Mouse (Mus musculus) heart, adult 18-20 months (tissue): ENCODE results near the gene Sned1. TPM values are rescaled to one million over a fixed set of nuclear protein-coding genes. Genes with fewer than 3 reads are reported as not detected.
"Not testable (repeated sequence)": the region's sequence is repeated elsewhere in the genome, so short reads cannot be mapped to it uniquely, and the experiment has no call there.

Experiments used
- DNase-seq, 2 experiments: peaks; one replicate each; pipeline ENCODE4 v3.0.0; 2021 to 2022; ENCODE audit warnings: mixed read lengths in 1 of 2
- long read RNA-seq, 2 experiments: library from polyadenylated mRNA; stranded (forward); transcript quantifications; one replicate each; pipeline ENCODE4 v2.0.0; 2021
- total RNA-seq, 2 experiments: library from RNA; stranded (reverse); gene quantifications; 2 replicates each; pipeline ENCODE4 v1.2.3; 2021

Sned1 gene
- total RNA-seq, result 1 to 10 TPM; 4.2 to 7.5 TPM
- long read RNA-seq, experiment 1, full-length matches to known transcripts, result 1 of 1 reads
- long read RNA-seq, experiment 1, partial matches to known transcripts, result 0 of 1 reads
- long read RNA-seq, experiment 1, other reads (novel, unspliced or antisense), result 0 of 1 reads
- long read RNA-seq, experiment 2, result 0 reads

DNA sequence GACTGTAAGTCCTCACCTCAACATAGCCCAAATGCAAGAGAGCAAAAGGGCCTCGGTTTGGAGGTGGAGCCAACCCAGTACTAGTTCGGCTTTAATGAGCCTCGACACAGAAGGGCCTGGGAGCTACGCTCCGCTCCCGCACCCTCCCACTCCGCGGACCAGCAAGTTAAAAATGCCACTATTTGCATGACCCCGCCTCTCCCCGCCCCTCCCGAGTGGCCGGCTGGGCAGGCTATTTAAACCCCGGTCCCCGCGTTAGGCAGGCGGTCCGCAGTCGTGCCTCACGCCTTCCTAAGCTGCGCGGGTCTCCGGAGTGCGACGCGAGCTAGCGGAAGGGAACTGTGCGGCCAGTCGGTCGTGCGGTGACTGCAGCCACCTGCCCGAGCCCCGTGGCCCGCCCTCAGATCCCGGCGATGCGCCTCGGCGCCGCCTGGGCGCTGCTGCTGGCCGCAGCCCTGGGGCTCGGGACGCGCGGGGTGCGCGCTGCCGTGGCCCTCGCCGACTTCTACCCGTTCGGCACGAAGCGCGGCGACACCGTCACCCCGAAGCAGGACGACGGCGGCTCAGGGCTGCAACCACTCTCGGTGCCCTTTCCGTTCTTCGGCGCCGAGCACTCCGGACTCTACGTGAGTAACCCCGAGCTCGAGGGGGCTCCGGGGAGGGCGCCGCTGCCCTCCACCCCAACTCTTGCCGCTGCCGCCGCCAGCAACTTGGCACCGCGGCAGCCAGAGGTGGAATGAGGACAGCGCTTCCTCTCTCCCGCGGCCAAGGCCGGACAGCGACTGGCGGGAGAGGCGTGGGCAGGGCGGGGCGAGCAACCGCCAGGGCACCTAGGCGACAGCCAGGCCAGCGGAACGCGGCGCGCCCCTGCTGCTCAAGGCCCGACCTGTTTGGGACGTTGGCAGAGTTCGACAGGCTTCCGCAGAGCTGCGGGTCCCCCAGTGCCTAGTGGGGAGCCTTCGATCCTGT, at the start of gene Sned1:
Sned1 (plus strand) TSS at position 266 of the 969 bp plus-strand sequence.
- DNase-seq, result peak; percentile 95 to 96

- no peak for DNase-seq
These were observed 44.8 kb upstream of the Sned1 start for GRCm38 (mm10) chr1:93190726-93191305.

GRCm38 (mm10) chr1:93194961-93195360, 40.7 kb upstream of the Sned1 start:
- no peak for DNase-seq

- not testable (repeated sequence) for DNase-seq
These were observed 38.2 kb upstream of the Sned1 start for GRCm38 (mm10) chr1:93197454-93197853.

DNA sequence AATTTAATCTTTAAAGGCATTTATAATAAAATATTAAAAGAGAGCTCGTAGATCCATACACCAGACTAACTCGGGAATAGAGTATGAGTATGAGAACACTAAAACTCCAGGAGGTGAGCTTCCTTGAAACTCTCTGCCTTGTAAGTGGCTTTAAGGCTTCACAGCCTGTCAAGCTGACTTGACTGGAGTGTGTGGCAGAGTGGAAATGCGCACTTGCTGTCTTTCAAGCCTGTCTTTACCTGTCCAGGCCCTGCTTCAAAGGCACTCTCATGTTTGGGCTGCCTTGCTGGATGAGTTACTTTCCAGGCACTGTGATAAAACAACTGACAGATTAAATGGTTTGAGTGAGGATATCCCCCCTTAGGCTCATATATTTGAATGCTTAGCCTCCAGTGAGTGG, 37.7 kb upstream of the Sned1 start:
- DNase-seq, result no peak

- no peak for DNase-seq
These were observed 29.2 kb upstream of the Sned1 start for GRCm38 (mm10) chr1:93206277-93206970.

GRCm38 (mm10) chr1:93207536-93208064, 28.0 kb upstream of the Sned1 start:
- peak in 1 of 2 experiments; percentile 26 for DNase-seq

DNA sequence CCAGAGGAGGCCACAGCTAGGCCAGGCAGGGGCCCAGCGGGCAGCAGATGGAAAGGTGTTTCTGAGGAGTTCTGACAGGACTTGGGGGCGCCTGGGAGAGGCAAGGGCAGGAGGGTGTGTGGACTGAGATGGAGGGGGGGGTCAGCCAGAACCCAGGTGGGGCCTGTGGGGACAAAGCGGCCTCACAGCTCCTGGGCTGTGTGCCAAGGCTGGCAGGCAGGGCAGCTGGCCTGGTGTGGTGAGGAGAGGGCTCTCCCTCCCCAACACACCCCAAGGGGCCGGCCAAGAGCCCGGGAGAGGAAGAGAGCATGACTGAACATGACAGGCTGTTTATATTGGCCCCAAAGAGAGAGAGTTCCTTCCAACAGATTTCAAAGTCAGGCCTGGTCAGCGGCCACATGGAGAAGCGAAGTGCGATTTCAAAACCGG, 25.4 kb upstream of the Sned1 start:
- peak; percentile 83 to 91 for DNase-seq

GRCm38 (mm10) chr1:93211019-93211418, 24.6 kb upstream of the Sned1 start:
- no peak for DNase-seq

DNA sequence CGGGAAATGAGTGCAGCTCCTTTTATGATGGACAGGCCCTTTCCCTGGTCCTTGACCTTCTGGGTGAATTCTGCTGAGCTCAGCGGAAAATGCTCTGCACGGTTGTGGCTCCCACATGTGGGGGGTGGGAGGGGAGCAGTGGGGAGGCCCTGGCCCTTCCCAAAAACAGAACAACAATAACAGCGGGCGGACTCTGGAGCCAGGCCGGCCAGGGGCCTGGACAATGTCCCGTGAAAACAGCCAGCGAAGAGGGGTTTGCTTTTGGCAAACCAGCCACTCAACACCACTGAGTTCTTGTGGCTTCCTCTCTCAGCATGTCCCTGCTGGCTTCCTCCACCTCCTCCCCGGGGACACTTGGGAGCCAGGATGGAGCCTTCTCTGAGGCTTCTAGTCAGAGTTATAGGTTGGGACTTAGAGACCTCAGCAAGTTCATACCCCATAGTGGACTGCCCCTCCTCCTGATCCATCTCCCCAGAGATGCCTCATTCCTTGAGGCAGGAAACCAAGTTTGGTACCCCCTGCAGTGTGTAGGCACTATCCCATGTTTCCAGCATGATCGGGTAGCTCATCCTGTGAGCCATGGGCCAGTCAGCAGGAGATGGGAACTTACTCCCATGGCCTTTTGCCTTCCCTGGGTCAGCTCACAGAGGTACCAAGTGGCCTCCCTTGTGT, 24.0 kb upstream of the Sned1 start:
- peak; percentile 65 to 72 for DNase-seq

DNA sequence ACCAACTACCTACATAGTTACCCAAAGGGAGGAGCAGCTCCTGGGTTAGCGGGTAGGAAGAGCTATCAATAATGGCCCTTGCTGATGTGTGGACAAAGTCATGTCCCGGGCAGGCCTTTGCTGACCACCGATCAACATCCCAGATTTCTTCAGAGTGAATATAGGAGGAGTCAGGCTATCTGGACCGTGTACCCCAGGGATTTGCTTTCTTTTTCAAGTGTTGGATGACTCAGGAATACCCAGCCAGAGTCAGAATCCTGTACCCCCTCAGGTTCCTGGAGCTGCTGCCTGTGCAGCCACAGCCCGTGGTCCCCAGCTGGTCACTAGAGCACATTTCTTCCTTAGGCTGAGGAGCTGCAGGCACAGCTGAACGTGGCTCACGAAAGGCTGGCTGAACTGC, 23.2 kb upstream of the Sned1 start:
- DNase-seq, result no peak

DNA sequence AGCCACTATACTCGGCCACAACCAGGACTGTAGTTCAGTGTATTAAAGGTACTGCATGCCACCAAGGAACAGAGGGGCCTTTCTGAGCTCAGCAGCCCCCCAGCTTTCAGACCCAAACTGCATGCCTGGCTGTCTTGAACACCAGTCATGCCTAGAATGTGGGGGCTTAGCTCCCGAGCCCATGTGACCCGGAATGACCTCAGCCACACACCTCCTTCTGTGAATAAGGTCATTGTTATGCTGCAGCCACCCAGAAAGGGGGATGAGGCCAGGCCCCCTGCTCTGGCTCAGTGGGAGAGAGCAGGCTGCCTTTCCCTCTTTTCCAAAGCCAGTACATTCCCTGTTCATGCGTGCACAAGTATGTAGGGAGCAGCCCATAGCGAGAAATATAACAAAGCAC, 21.0 kb upstream of the Sned1 start:
- no peak for DNase-seq

DNA sequence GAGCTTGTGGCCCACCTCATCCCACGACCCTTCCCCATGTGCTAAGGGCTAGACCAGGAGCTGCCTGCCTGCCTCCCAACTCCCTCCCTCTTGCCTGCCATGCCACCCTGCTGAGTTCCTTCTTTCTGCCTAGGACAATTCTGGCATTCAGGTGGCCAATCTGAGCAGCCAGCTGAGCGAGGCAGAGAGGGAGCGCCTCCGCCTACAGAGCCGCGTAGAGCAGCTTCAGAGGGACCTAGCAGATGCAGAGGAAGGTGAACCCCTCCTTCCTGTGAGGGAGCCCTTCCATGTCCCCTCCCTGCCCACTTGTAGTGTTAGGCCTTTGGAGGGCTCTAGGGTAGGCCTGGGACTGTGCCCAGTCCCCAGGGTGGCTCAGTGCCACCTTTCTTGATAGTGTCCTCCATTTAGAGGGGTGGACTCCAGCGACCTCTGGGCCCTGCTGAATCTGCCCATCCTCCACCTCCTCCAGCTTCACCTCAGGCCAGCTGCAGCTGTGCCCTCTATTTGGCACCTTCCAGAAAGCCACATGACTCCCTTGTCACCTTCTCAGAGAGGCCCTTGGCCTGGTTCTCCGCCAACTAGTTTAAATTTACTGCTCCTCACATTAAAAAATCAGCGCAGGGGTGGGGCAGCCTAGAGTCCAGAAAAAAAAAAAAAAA, 18.7 kb upstream of the Sned1 start:
- DNase-seq, result peak; percentile 57 to 65

DNA sequence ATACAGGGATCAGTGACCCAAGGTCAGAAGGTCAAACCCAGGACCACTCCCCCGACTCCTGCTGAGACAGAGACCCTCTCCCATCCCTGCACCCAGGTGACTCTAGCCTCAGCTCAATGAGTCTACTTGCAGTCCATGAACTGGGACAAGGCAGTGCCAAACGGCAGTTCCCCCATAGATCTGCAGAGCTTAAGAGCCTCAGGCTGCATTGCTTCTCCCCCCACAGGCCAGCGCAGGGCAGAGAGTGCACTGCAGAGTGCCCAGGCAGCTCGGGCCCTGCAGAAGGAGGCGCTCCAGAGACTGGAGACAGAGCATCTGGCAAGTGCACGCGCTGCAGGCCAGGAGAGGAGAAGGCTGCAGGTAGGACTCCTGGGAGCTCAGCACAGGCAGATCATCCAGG, 18.1 kb upstream of the Sned1 start:
- DNase-seq, result no peak

- no peak for DNase-seq
These were observed 14.9 kb upstream of the Sned1 start for GRCm38 (mm10) chr1:93220776-93221175.

- DNase-seq, result peak in 1 of 2 experiments; percentile 40
These were observed 11.7 kb upstream of the Sned1 start for GRCm38 (mm10) chr1:93223972-93224371.

GRCm38 (mm10) chr1:93225226-93225625, 10.4 kb upstream of the Sned1 start:
- no peak for DNase-seq

DNA sequence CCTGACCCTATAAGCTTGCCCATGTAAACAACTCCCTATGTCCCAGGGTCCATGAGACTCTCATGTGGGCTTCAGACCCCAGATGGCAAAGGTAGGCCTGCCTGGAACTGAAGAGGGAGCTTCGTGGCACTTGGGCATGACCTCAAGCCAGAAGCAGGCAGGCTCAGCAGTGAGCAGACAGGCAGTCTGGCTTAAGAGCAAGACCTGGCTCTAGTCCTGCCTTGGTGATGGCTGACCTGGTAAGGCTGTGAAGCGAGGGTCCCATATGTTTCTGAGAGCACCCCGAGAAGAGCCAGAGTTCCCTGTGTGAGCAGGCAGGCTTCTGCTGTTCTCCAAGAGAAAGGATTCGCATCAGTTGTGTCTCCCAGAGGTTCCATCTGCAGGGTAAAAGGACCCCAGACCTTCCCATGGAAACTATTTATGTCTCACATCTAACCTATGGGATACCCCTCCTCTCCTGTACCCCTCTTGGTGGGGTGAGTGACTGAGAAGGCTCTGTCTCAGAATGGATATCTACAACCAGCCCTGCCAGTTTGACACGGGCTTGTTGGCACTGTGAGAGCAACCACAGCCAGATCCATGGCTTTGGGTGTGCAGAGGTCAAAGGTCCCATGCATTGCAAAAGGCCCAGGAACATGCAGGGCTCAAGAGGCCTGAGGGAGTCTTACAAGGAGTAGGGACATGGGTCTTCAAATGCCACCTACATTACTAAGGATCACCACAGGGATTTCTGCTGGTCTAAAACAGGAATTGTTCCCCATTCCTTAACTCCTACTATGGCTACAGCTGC, 9.7 kb upstream of the Sned1 start:
- DNase-seq, result no peak

- DNase-seq, result peak in 1 of 2 experiments; percentile 34
These were observed 8.2 kb upstream of the Sned1 start for GRCm38 (mm10) chr1:93227303-93227975.

DNA sequence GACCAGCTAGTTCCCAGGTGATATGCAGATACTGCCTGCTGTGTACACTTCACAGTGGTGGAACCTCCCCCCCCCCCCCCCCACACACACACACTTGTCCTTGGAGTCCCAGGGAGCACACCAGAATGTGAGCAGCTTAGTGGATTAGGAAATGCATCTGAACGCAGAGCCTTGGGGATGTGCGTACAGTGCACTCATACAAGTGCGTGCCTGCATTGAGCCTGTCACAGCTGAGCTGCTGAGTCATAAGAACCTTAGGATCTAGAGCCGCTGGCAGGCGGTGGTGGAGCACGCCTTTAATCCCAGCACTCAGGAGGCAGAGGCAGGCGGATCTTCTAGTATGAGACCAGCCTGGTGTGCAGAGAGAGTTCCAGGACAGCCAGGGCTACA, 7.7 kb upstream of the Sned1 start:
- no peak for DNase-seq
